Mouse (Mus musculus) spleen, adult 2 months (tissue): ENCODE results near the gene Zfand3.

Experiments
- CTCF ChIP-seq: fragments of 200-500 bp; IDR thresholded peaks from 2 replicates; pipeline ENCODE4 v1.5.1; 2011; ENCODE audit warnings: mild to moderate bottlenecking, inconsistent platforms; ENCODE audit not compliant: insufficient read depth, insufficient read length, insufficient replicate concordance; ENCODE audit errors: extremely low read depth
- POLR2A ChIP-seq: fragments of 200-500 bp; IDR thresholded peaks from 2 replicates; pipeline ENCODE4 v1.6.1; 2011; ENCODE audit warnings: low read depth, low read length, inconsistent platforms

- no peak for TF ChIP-seq CTCF
- TF ChIP-seq POLR2A, result no peak
These were observed 177.5 kb downstream of the Zfand3 start for GRCm38 (mm10) chr17:30182063-30182462.
